Mouse (Mus musculus) cerebellum, adult 2 months (tissue): ENCODE measurements around the gene Ppm1l.

Experiments
- CTCF ChIP-seq: fragments of 200-500 bp; IDR thresholded peaks from 2 replicates; pipeline ENCODE4 v1.5.1; 2011; ENCODE audit warnings: low read depth, mild to moderate bottlenecking, control low read depth, low read length, moderate library complexity, borderline replicate concordance; ENCODE audit not compliant: insufficient read depth
- POLR2A ChIP-seq: fragments of 200-500 bp; IDR thresholded peaks from 2 replicates; pipeline ENCODE4 v1.6.1; 2011; ENCODE audit warnings: low read length, control low read depth, borderline replicate concordance; ENCODE audit not compliant: insufficient read depth

DNA sequence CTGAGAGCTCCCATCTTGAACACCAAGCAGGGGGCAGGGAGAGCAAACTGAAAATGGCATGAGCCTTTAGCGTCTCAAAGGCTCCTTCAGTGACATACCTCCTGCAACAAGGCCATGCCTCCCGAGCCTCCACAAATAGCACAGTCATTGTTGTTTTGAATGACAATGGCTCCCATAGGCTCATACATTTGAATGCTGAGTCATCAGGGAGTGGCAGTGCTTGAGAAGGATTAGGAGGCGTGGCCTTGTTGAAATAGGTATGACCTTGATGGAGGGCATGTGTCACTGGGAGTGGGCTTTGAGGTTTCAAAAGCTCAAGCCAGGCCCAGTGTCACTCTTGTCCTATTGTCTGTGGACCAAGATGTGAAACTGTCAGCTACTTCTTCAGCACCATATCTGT, 205.6 kb downstream of the Ppm1l start:
- no peak for TF ChIP-seq CTCF
- TF ChIP-seq POLR2A, result no peak
